Mouse (Mus musculus): ENCODE data around the gene Gm49361.

Gene Gm49361

GRCm38 (mm10) chr14:57616339-57616965 lies 129.5 kb downstream of the Gm49361 start:
- DNase-seq: no peak

DNA sequence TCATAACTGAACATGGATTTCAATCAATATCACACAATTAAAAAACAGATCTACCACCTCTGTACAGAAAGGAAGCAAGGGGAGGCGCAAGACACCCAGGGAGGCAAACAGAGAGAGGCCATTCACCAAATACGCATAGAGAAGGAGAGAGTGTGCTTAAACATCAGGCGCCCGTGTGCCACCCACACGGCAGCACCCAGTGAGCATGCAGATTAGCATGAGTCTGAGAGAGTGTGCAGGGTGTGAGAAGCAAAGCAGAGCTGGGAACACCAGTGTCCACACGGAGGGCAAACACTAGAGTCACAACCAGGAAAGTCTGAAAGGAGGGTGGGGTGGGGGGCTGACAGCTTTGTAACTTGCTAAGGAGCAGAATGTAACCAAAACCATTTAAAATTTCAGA lies 130.1 kb downstream of the Gm49361 start:
- DNase-seq: no peak

DNA sequence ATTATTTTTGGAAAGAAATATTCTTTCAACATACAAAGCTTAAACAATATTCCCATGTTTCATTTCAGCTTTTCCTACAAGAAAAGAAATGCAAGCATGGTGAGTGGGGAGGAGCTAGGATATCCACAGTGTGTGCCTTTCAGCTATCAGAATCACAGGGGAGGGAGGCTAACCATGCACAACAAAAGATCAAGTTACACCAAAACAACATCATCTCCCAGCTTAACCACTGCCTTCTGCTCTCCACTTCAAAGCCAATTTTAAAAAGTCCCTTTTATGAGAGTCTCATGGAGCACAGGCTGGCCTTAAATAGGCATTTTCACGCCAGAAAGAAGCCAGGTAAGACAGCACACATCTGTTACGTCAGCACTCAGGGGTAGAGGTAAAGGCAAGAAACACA lies 134.9 kb downstream of the Gm49361 start:
- no peak for DNase-seq

DNA sequence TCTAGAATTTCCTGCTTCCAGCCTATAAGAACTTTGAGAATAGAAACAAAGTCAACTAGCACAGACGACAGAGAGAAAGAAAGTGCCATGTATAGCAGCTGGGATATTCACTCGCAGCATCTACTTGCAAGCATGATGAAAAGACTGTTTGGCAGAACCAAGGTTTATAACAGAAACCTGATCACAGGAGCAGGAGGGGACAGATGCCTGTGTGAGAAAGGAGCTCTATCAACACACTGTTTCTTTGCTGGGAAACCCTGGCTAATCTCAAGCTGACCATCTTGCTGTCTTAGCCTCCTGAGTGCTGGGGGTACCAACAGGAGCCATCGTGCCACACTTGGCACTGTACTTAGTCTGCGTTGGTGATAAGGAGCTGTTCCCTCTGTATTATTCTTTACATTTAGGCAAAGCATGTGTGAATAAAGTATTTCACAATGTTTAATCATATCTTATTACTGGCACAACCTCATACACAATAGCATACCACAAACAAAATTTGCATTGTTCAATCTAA lies 136.0 kb downstream of the Gm49361 start:
- no peak for DNase-seq

DNA sequence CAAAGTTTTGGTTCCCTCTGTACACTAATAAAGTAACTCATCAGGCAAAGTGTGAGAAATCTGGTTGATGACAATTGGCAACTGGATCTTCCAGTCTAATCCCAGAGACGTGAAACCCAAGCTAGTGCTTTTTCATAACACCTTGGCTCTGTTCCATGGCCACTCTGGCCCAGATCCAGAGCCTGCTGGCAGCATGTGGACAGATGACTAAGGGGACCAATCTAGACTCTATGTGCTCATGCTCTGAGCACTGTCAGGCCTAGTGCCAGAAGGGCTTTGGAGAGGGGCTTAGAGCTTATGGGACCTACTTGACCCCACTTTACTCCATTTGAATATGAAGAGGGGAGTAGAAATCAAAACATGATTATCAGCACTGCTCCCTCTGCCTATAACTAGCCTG lies 138.4 kb downstream of the Gm49361 start:
- DNase-seq: peak; percentile 71

- no peak for DNase-seq
These were observed 139.1 kb downstream of the Gm49361 start for GRCm38 (mm10) chr14:57606663-57607365.

- no peak for DNase-seq
These were observed 152.6 kb downstream of the Gm49361 start for GRCm38 (mm10) chr14:57593279-57593678.
